Mouse (Mus musculus) forebrain, postnatal 0 days (tissue): ENCODE data around the gene Lrrk1. TPM values are rescaled to one million over a fixed set of nuclear protein-coding genes. Genes with fewer than 3 reads are reported as not detected.

ENCODE experiments used
- ATAC-seq: fragments of 200-750 bp; cut with Nextera tagmentation; 2 replicates; pipeline ENCODE4 v1.8.0; 2017; ENCODE audit warnings: mild to moderate bottlenecking, moderate library complexity
- DNase-seq: peaks from one replicate; pipeline ENCODE4 v3.0.0-alpha.2; 2015
- H3K27ac ChIP-seq: fragments of 300-500 bp; sonication (generic); 2 replicates; pipeline ENCODE4 v1.5.1; 2014; ENCODE audit warnings: low read depth, mild to moderate bottlenecking, antibody characterized with exemption, low read length, moderate library complexity, mixed read lengths
- H3K27me3 ChIP-seq: fragments of 300-500 bp; sonication (generic); 2 replicates; pipeline ENCODE4 v1.6.1; 2014; ENCODE audit warnings: mild to moderate bottlenecking, low read length, mixed read lengths; ENCODE audit not compliant: insufficient read depth
- H3K36me3 ChIP-seq: fragments of 300-500 bp; sonication (generic); 2 replicates; pipeline ENCODE4 v1.6.1; 2014; ENCODE audit warnings: mild to moderate bottlenecking, moderate library complexity; ENCODE audit not compliant: insufficient read depth
- H3K4me1 ChIP-seq: fragments of 300-500 bp; sonication (generic); 2 replicates; pipeline ENCODE4 v1.6.1; 2014; ENCODE audit warnings: antibody characterized with exemption; ENCODE audit not compliant: insufficient read depth
- H3K4me2 ChIP-seq: fragments of 300-500 bp; sonication (generic); 2 replicates; pipeline ENCODE4 v1.6.1; 2014; ENCODE audit warnings: low read depth, mild to moderate bottlenecking, moderate library complexity
- H3K4me3 ChIP-seq: fragments of 300-500 bp; sonication (generic); 2 replicates; pipeline ENCODE4 v1.5.1; 2014; ENCODE audit warnings: low read depth, low read length, mixed read lengths
- H3K9ac ChIP-seq: fragments of 300-500 bp; sonication (generic); 2 replicates; pipeline ENCODE4 v1.6.1; 2014; ENCODE audit warnings: mild to moderate bottlenecking
- H3K9me3 ChIP-seq: fragments of 300-500 bp; sonication (generic); 2 replicates; pipeline ENCODE4 v1.6.1; 2016; ENCODE audit warnings: low read length
- CTCF ChIP-seq: sonication (generic); IDR thresholded peaks from 2 replicates; pipeline ENCODE4 v1.5.1; 2016; ENCODE audit warnings: antibody characterized with exemption, control low read depth, low read depth
- WGBS: fragments of 180-500 bp; shearing (Covaris S2); extraction: QIAGEN DNeasy Blood & Tissue Kit; methylation state at CpG from one replicate; pipeline ENCODE4 v1.1.7; 2014; 5-methylcytosine and 5-hydroxymethylcytosine counted together
- polyA plus RNA-seq: library from polyadenylated mRNA; unstranded; fragments of >200 nt; fragmentation: Nextera tagmentation; extraction: Ambion mirVana; gene quantifications from 2 replicates; pipeline ENCODE4 v1.2.1, GENCODE M21; 2015
- total RNA-seq: library from RNA; depleted of rRNA; stranded (reverse); fragments of >200 nt; gene quantifications from 2 replicates; pipeline ENCODE4 v1.2.3, GENCODE M21; 2014

The Lrrk1 gene
- total and polyA plus RNA-seq, 2 experiments from 2014 or later = 2.2 to 3.3 TPM

DNA sequence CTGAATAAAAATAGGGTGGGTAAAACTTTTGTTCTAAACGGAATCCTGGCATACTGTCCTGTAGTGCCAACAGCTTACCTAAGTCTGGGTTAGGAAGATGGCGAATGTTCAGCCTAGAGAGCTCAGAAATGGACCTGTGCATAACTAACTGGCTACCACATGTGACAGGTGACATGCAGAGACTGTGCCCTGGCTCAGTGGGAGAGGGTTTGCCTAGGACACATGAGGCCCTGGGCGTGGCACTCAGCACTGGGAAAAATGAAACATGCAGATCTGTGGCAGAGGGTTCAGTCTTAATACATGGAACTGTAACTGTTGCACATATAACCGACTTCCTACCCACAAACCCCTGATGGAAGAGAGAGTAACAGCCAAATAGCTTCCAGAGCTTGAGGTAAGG lies 204.1 kb downstream of the Lrrk1 start:
- H3K9me3 ChIP-seq = no peaks in the 10 kb centered on the region
- no peak for TF ChIP-seq CTCF
- H3K27me3 ChIP-seq = no peaks in the 10 kb centered on the region
- no peak for ATAC-seq
- WGBS = 84% methylated on average over 4 of the region's 4 CpGs
- H3K9ac ChIP-seq = no peak overlapping the region
- H3K4me3 ChIP-seq = no peak overlapping the region
- no peak for DNase-seq
- H3K4me1 ChIP-seq = no peaks in the 10 kb centered on the region
- no peak overlapping the region for H3K27ac ChIP-seq
- no peaks in the 10 kb centered on the region for H3K36me3 ChIP-seq
- H3K4me2 ChIP-seq = no peak overlapping the region

DNA sequence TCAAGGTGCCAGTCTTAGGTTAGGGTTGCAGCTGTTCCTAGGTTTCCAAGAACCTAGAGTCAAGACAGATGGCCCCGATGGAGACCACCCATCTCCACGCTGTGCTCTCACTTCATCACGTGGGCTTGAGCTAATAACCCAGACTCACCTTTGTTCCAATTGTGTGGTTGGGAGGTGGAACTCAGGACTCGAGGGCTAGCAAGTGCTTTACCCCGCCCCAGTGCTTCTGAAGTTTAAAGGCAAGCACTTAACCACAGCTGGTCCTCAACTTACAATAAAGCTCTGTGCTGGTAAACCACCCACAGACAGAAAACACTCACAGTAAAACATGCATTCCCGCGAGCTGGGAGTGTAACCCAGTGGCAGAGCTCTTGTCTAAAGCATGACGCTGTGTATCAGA lies 204.7 kb downstream of the Lrrk1 start:
- no peak for TF ChIP-seq CTCF
- DNase-seq (no peak), ATAC-seq (no peak)
- Histone ChIP-seq H3K9me3 (no peaks in the 10 kb centered on the region), H3K27ac (no peak overlapping the region), H3K4me1 (no peaks in the 10 kb centered on the region), H3K9ac (no peak overlapping the region), H3K4me2 (no peak overlapping the region), H3K4me3 (no peak overlapping the region), H3K27me3 (no peaks in the 10 kb centered on the region), H3K36me3 (no peaks in the 10 kb centered on the region)
- 65% methylated on average over 8 of the region's 8 CpGs for WGBS

DNA sequence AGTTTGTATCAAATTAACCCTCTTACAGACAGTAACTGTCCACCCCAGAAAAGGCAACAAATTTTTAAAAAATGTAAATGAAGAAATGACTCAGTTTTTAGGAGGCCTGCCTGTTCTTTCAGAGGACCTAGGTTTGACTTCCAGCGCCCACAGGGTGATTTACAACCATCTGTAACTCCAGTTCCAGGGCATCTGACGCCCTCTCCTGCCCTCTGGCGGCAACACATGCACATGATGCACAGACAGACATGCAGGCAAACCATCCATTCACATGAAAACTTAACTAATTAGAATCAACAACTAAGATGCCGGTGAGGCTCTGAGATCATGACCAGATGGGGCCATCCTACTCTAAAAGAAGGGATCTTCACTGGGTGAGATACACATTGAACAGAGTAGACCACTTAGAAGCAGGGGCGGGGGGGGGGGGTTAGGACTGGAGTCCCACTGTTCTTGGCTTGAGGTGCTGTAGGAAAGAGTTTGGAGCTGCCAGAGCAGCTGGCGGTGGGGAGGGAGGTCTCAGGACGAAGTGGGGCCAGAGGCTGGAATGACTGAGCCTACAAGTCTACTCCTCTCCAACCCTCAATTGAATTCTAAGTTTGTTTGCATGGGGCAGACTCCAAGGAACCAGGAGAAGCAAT lies 206.0 kb downstream of the Lrrk1 start:
- Histone ChIP-seq H3K9me3 (no peaks in the 10 kb centered on the region), H3K27ac (no peak overlapping the region), H3K4me3 (no peak overlapping the region), H3K9ac (no peak overlapping the region), H3K4me1 (no peaks in the 10 kb centered on the region), H3K36me3 (no peaks in the 10 kb centered on the region), H3K4me2 (no peak overlapping the region), H3K27me3 (no peaks in the 10 kb centered on the region)
- WGBS = 78% methylated on average over 7 of the region's 7 CpGs
- DNase-seq (no peak), ATAC-seq (no peak)
- no peak for TF ChIP-seq CTCF

DNA sequence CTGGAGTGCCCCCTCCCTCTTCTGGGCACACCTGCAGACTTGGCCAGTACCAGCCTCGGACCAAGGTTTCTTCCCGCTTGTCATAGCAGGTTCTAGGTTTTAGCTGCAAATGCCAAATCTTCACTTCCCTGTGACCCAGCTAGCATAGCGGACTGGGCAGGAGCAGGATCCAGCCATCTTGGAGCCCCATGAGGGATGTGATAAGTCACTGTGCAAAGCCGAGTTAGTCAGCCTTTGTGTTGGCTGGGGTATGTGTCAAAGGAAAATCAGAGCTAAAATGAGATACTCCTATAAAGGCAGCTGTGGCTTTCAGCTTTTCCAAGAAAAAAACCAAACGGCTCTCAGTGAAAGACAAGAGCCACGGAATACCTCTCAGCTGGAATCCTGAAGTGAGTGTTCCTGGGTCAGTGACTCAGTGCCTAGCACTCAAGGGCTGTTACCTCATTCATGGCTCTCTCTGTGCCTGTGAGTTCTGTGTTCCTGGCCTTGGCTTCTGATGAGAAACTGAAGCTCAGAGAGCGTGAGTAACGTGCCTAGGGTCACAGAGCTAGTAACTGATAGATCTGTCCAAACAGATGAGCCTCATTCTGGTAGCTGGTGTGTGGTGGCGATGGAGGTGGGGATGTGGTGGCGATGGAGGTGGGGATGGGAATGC lies 207.3 kb downstream of the Lrrk1 start:
- no peak overlapping the region for H3K9ac ChIP-seq
- TF ChIP-seq CTCF = no peak
- WGBS = 86% methylated on average over 10 of the region's 10 CpGs
- no peak overlapping the region for H3K27ac ChIP-seq
- H3K9me3 ChIP-seq = no peaks in the 10 kb centered on the region
- H3K4me2 ChIP-seq = no peak overlapping the region
- H3K27me3 ChIP-seq = no peaks in the 10 kb centered on the region
- H3K4me3 ChIP-seq = no peak overlapping the region
- no peaks in the 10 kb centered on the region for H3K4me1 ChIP-seq
- DNase-seq (no peak), ATAC-seq (no peak)
- no peaks in the 10 kb centered on the region for H3K36me3 ChIP-seq

DNA sequence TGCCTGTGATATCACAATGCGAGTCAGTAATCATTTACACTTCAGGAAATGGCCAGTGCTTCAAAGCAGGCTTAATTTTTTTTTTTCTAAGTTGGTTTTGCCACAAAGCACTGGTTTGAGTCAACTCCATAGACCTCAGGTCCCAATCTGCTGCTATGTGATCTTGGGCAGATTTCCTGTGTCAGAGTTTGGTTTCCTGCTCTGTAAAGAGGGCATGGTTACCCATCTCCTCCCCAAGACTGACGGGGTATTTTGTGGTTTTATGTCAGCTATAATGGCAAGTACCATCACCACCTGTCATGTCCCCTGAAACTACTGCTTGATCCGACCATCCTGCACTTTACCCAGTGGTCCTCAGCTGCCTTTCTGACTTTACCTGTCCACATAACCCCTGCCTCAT lies 207.9 kb downstream of the Lrrk1 start:
- ATAC-seq (no peak), DNase-seq (no peak)
- WGBS = 90% methylated on average over 3 of the region's 3 CpGs
- no peak overlapping the region for H3K4me2 ChIP-seq
- no peaks in the 10 kb centered on the region for H3K4me1 ChIP-seq
- H3K4me3 ChIP-seq = no peak overlapping the region
- no peaks in the 10 kb centered on the region for H3K27me3 ChIP-seq
- H3K36me3 ChIP-seq = 0 out of 2 replicates have a peak, but pooled peaks cover 1% of the 10 kb centered on the region
- no peaks in the 10 kb centered on the region for H3K9me3 ChIP-seq
- no peak for TF ChIP-seq CTCF
- H3K27ac ChIP-seq = no peak overlapping the region
- H3K9ac ChIP-seq = no peak overlapping the region

DNA sequence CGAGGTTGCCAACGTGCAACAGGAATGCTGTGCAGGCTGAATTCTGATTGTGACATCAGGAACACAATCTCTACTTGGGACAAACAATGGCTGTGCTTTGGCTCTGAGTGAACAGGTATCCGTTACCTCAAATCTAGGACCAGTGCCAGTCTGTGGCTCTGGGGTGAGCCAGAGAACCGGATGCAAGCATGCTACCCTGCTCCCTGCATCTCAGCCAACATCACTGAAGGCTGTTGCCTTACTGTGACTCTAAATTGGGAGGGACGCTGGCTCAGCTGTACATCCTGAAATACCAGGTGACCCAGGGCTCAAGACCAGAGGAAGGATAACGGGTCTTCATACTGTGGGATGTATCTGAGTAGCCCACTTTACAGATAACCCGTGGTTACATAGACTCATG lies 208.4 kb downstream of the Lrrk1 start:
- WGBS = 69% methylated on average over 7 of the region's 7 CpGs
- ATAC-seq (no peak), DNase-seq (no peak)
- H3K4me2 ChIP-seq = no peak overlapping the region
- H3K4me3 ChIP-seq = no peak overlapping the region
- TF ChIP-seq CTCF = no peak
- H3K9me3 ChIP-seq = no peaks in the 10 kb centered on the region
- H3K9ac ChIP-seq = no peak overlapping the region
- no peaks in the 10 kb centered on the region for H3K4me1 ChIP-seq
- H3K36me3 ChIP-seq = peaks cover 5% of the 10 kb centered on the region; the same call in 1 of the 2 replicates
- H3K27me3 ChIP-seq = no peaks in the 10 kb centered on the region
- no peak overlapping the region for H3K27ac ChIP-seq

DNA sequence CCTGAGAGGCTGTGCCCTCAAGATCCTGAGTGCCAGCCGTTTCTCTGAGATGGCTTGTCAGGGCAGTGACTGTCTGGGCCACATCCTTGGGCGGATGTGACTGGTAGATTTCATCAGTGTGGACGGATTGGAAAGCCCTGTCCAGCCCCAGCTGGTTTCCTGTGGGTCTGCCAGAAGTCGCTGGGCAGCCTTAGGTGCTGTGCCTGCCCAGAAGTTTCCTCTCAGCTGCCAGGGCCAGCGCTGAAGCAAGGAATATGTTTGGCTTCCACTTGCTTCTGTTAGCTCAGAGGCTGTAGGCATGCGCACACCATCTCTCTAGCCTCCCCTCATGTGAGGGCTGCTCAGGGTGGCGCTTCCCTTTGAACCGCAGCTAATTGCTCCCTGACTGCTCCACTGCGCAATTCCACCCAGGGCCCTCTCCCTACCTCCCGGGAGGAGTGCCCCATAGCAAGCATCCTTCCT lies 209.0 kb downstream of the Lrrk1 start:
- DNase-seq = no peak
- peak; percentile 65 for ATAC-seq
- H3K4me3 ChIP-seq = no peak overlapping the region
- no peak for TF ChIP-seq CTCF
- H3K4me2 ChIP-seq = no peak overlapping the region
- no peak overlapping the region for H3K9ac ChIP-seq
- peak overlapping the region; percentile 9; the same call in 1 of the 2 replicates for H3K27ac ChIP-seq
- 53% methylated on average over 10 of the region's 10 CpGs for WGBS
- no peaks in the 10 kb centered on the region for H3K27me3 ChIP-seq
- H3K4me1 ChIP-seq = no peaks in the 10 kb centered on the region
- no peaks in the 10 kb centered on the region for H3K9me3 ChIP-seq
- peaks cover 11% of the 10 kb centered on the region for H3K36me3 ChIP-seq
